Mouse (Mus musculus) urinary bladder, adult 18-20 months (tissue): ENCODE data around the gene Trim71.
A peak's percentile ranks its signal among the peaks of the same experiment; 100 is the strongest.

ENCODE experiments used
- DNase-seq, 2 experiments: peaks; one replicate each; pipeline ENCODE4 v3.0.0; 2022; ENCODE audit warnings: low spot score in 2 of 2, mixed read lengths in 2 of 2

The Trim71 gene

DNA sequence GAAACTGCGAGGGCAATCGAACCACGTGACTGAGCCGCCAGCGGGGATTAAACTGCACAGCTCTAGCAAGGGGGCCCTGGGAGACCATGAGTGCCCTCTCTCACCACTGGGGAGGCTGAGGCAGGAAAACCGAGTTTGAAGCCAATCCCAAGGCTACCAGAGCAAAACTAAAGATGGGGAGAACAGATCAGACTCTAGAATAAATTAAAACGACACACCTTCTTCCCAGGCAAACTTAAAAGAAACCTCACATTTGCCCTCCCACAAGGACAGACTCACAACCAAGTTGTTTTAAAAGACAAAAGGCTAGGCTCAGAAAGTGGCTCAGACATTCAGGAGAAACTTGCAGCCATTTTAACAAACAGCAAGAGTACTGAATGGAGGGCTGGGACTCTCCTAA, 7.1 kb downstream of the Trim71 start:
- DNase-seq, result no peak

- DNase-seq, result no peak
These were observed 7.8 kb downstream of the Trim71 start for GRCm38 (mm10) chr9:114556276-114556855.

DNA sequence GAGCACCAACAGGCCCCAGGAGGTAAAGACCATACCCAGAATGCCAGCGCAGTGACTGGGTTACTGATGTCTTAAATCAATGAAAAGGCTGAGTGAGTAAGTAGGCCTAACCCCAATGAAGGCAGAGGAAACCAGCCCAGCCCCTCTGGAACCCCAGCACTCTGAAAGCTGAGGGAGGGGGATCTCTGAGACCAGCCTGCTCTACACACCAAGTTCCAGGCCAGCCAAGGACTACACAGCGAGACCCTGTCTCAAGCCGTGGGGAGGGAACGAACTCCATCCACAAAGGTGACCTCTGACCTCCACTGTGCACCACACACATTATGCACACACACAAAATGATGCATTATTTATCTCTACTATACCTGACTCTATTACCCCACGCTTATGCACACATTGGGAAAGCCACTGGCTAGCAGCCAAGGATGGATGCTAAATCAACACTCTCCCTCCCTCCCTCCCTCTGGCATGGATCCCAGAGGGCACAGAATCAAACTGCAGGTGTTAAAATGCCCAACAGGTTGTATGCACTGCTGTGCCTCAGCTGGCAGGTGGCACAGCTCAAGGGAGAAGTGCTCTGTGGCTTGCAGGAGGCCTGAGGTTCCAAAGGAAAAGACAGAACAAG, 9.7 kb downstream of the Trim71 start:
- DNase-seq, result peak in 1 of 2 experiments; percentile 41

- no peak for DNase-seq
These were observed 10.3 kb downstream of the Trim71 start for GRCm38 (mm10) chr9:114553828-114554227.

DNA sequence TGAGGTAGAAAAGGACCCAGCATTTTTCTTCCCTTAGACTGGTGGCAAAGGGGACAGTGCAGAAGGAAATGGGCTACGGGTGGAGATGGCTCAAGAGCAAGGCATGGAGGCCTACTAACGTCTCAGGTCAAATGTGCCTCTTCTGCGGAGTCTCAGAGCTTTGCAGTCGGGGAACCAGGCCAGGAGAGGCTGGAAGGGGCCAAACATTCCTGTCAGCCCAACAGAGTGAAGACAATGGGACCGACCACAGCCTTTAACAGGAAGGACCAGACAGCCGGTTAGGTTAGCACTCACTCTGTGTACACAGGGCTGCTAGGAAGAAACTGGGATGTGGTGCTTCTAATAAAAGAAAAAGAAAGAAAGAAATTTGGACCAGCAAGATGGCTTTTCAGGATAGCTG, 14.1 kb downstream of the Trim71 start:
- no peak for DNase-seq

DNA sequence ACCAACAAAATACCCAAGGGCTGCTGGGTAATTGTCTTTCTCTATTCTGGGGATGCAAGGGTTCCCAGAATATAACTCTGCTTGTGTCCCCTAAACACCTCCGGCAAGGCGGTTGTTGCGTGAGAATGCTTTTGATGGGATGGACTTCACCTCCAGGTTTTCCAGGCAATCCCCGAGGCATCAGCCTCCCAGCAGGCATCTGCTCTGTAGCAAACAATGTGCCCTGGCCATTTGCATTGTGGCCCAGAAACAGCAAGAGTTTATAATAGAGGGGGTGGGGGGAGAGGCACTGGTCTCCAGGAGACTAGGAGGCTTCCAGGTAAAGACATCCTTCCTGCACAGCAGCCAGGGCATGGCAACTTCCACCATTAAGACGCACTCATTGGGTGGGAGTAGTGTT, 15.1 kb downstream of the Trim71 start:
- DNase-seq, result no peak

- DNase-seq, result no peak
These were observed 15.7 kb downstream of the Trim71 start for GRCm38 (mm10) chr9:114548496-114548895.

- no peak for DNase-seq
These were observed 16.5 kb downstream of the Trim71 start for GRCm38 (mm10) chr9:114547643-114548077.

GRCm38 (mm10) chr9:114546765-114547164, 17.4 kb downstream of the Trim71 start:
- DNase-seq, result no peak

- no peak for DNase-seq
These were observed 19.3 kb downstream of the Trim71 start for GRCm38 (mm10) chr9:114544754-114545393.

GRCm38 (mm10) chr9:114543882-114544753, 20.1 kb downstream of the Trim71 start:
- DNase-seq, result no peak

- peak in 1 of 2 experiments; percentile 49 for DNase-seq
These were observed 22.9 kb downstream of the Trim71 start for GRCm38 (mm10) chr9:114541279-114541741.

- DNase-seq, result no peak
These were observed 25.1 kb downstream of the Trim71 start for GRCm38 (mm10) chr9:114538996-114539563.

GRCm38 (mm10) chr9:114536628-114537027, 27.5 kb downstream of the Trim71 start:
- DNase-seq, result peak in 1 of 2 experiments; percentile 24

DNA sequence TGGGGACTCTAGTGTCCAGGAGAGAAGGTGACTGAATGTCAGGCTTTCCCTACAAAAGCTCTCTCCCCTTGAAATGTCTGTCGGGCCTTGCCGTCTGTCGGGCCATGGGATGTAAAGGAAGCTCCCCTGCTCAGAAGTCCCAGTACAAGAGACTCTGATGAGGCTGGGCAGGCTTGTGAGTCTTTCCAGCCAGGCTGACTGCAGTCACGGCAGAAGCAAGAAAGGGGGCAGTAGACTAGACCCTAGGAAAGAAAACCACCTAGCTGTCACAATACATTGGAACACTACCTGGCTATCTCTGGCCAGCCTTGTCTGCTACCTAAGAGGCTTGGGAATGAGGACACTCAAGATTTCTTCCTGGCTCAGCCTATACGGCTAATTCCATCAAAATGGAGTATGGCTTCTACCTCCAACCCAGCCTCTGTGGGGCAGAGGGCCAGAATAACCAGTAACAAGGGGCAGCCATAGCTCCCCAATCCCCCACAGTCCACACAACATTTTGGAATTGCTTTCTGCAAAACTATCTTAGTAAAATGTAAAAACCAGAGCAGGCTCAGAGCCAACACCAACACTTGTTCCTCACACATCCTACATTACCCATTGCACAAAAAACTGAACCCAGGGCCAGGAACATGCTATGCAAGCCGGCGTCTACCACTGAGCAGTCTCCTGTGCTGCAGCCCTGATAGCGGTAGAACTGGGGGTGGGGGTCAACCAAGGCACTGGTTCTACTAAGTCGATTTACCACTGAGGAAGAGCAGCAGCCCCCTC, 29.2 kb downstream of the Trim71 start:
- DNase-seq, result no peak

DNA sequence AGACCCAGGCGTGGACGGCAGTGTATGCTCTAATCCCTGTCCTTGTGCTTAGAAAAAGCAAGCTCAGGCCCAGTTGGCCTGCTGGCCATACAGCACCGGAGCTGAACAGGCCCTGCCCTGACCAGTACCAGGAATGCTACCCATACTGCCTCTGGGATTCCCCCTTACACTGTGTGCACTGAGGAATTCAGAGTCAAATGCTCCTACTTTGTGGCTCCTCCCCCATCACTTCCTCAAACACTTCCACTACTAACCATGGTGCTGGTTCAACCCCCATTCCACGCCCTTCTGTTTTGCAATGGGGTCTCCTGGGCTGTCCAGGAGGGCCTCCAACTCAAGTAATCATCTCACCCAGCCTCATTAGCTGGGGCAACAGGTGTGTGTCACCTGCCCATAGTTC, 30.3 kb downstream of the Trim71 start:
- no peak for DNase-seq

- no peak for DNase-seq
These were observed 32.9 kb downstream of the Trim71 start for GRCm38 (mm10) chr9:114531276-114531675.

- no peak for DNase-seq
These were observed 35.5 kb downstream of the Trim71 start for GRCm38 (mm10) chr9:114528680-114529048.

DNA sequence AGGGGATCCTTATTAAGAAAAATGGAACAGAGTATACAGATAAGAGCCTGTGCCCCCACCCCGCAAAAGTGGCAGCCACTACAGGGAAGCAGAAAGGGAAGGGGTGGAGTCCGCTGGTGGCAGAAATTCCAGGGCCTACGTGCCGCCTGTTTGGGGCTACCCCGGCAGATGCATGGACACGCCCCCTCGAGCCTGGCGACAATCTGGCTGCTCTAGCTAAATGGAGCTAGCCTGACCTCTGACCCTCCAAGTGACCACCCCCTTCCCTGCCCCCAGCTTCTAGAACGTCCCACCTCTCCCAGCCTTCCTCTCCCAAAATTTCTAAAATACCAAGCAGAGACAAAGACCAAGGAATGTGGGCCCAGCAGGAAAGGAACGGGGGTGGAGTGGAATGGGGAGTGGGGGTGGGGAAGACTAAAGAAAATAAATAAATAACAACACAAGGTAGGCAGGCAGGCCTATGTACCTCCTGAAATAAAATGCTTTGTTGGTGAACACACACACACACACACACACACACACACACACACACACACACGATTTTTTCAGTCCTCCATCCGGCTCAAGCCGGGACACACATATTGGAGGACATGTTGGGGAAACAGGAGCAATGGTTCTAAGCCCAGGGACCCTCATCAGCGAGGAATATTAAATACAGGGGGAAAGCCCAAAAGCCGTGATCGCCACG, 36.0 kb downstream of the Trim71 start:
- no peak for DNase-seq

- peak; percentile 52 to 56 for DNase-seq
These were observed 37.1 kb downstream of the Trim71 start for GRCm38 (mm10) chr9:114527085-114527484.
